ENCODE assay signal across 9 mouse cellular contexts in genomic region chr4:98622996-98623673, GRCm38 (mm10).
DNase-seq lines count a peak whose midpoint lies in the region; ATAC-seq and TF ChIP-seq lines count a peak whose summit lies in the region.
"Had no signal": no experiment of that assay in that cellular context is flagged by ENCODE, and none has a peak within 500 bp of the region (broad histone marks: within the 10 kb centered on the region; RNA-seq: fewer than 3 reads in every experiment).

No protein-coding gene starts in this region.

- H3K36me3 ChIP-seq in heart, embryonic 13.5 days = no peaks in the 10 kb centered on the region
- no peaks in the 10 kb centered on the region for H3K36me3 ChIP-seq in heart, embryonic 11.5 days (ENCODE audit: control insufficient read depth, insufficient read depth, low read length)
- no peaks in the 10 kb centered on the region for H3K36me3 ChIP-seq in forebrain, postnatal 0 days (ENCODE audit: insufficient read depth)
- no peaks in the 10 kb centered on the region for H3K36me3 ChIP-seq in midbrain, embryonic 16.5 days (ENCODE audit: control insufficient read depth, insufficient read depth, low read length)

- peak; percentile 34 for TF ChIP-seq CTCF in forebrain, postnatal 0 days (IDR thresholded peaks at IDR 0.05; ENCODE audit: low read depth)
- TF ChIP-seq CTCF in gastrocnemius, adult 2 months (IDR thresholded peaks at IDR 0.05) = no peak

- no peaks in the 10 kb centered on the region for H3K9me3 ChIP-seq in heart, embryonic 13.5 days
- no peaks in the 10 kb centered on the region for H3K9me3 ChIP-seq in heart, embryonic 11.5 days (replicated peaks; ENCODE audit: control insufficient read depth, low read length)
- no peaks in the 10 kb centered on the region for H3K9me3 ChIP-seq in forebrain, postnatal 0 days (ENCODE audit: low read length)
- no peaks in the 10 kb centered on the region for H3K9me3 ChIP-seq in midbrain, embryonic 16.5 days (replicated peaks; ENCODE audit: control insufficient read depth, low read length, poor library complexity, severe bottlenecking)

- DNase-seq in adipocyte (ENCODE audit: low spot score) = peak; percentile 65
- peak; percentile 20 for DNase-seq in forebrain, postnatal 0 days
- DNase-seq in gastrocnemius, adult 2 months = no peak
- DNase-seq in thymus, postnatal 36 days = no peak
- DNase-seq: adrenal gland, postnatal 36 days had no signal

- H3K4me3 ChIP-seq in heart, embryonic 13.5 days = no peak overlapping the region
- H3K4me3 ChIP-seq in heart, embryonic 11.5 days (ENCODE audit: low read depth, low read length) = no peak overlapping the region
- H3K4me3 ChIP-seq in forebrain, postnatal 0 days (ENCODE audit: low read depth, low read length) = no peak overlapping the region
- H3K4me3 ChIP-seq in midbrain, embryonic 16.5 days (ENCODE audit: low read depth, low read length) = no peak overlapping the region
- H3K4me3 ChIP-seq in gastrocnemius, adult 2 months = no peak overlapping the region

- H3K9ac ChIP-seq in heart, embryonic 13.5 days = 0 out of 2 replicates have a peak overlapping the region, but pooled peaks have one; percentile 39
- H3K9ac ChIP-seq in heart, embryonic 11.5 days (ENCODE audit: low read depth, low read length) = no peak overlapping the region
- H3K9ac ChIP-seq in forebrain, postnatal 0 days = no peak overlapping the region
- no peak overlapping the region for H3K9ac ChIP-seq in midbrain, embryonic 16.5 days (ENCODE audit: low read depth, low read length)

- peak overlapping the region; percentile 57 for H3K27ac ChIP-seq in heart, embryonic 13.5 days (replicated peaks)
- no peak overlapping the region for H3K27ac ChIP-seq in heart, embryonic 11.5 days (ENCODE audit: low read depth, low read length)
- no peak overlapping the region for H3K27ac ChIP-seq in forebrain, postnatal 0 days (ENCODE audit: low read depth, low read length)
- no peak overlapping the region for H3K27ac ChIP-seq in midbrain, embryonic 16.5 days (ENCODE audit: low read length)
- no peak overlapping the region for H3K27ac ChIP-seq in gastrocnemius, adult 2 months

- H3K4me2 ChIP-seq in heart, embryonic 13.5 days = no peak overlapping the region
- no peak overlapping the region for H3K4me2 ChIP-seq in heart, embryonic 11.5 days
- H3K4me2 ChIP-seq in forebrain, postnatal 0 days (ENCODE audit: low read depth) = no peak overlapping the region
- no peak overlapping the region for H3K4me2 ChIP-seq in midbrain, embryonic 16.5 days (ENCODE audit: low read length)

- H3K27me3 ChIP-seq in heart, embryonic 13.5 days (replicated peaks) = no peaks in the 10 kb centered on the region
- H3K27me3 ChIP-seq in heart, embryonic 11.5 days (ENCODE audit: control insufficient read depth, insufficient read depth, low read length) = no peaks in the 10 kb centered on the region
- no peaks in the 10 kb centered on the region for H3K27me3 ChIP-seq in forebrain, postnatal 0 days (ENCODE audit: insufficient read depth, low read length)
- H3K27me3 ChIP-seq in midbrain, embryonic 16.5 days (ENCODE audit: control insufficient read depth, insufficient read depth, low read depth, low read length) = no peaks in the 10 kb centered on the region

- peaks cover 33% of the 10 kb centered on the region for H3K4me1 ChIP-seq in heart, embryonic 13.5 days
- H3K4me1 ChIP-seq in heart, embryonic 11.5 days (ENCODE audit: control insufficient read depth, insufficient read depth, low read length) = no peaks in the 10 kb centered on the region
- no peaks in the 10 kb centered on the region for H3K4me1 ChIP-seq in forebrain, postnatal 0 days (ENCODE audit: insufficient read depth)
- no peaks in the 10 kb centered on the region; the same call in 1 of the 2 replicates for H3K4me1 ChIP-seq in midbrain, embryonic 16.5 days (ENCODE audit: control insufficient read depth, insufficient read depth, low read length)

- intact Hi-C loops in gastrocnemius, adult 2 months (cut with DNase I) = no loop called here

- no peak for ATAC-seq in heart, embryonic 13.5 days (ENCODE audit: extremely low read depth, insufficient number of reproducible peaks, low FRiP score, low TSS enrichment)
- no peak for ATAC-seq in heart, embryonic 11.5 days (replicated peaks; ENCODE audit: insufficient number of reproducible peaks, low FRiP score, low TSS enrichment)
- peak; percentile 47; the same call in 1 of the 2 replicates for ATAC-seq in forebrain, postnatal 0 days
- ATAC-seq in midbrain, embryonic 16.5 days = peak; percentile 53; the same call in 1 of the 2 replicates
- no peak for ATAC-seq in CD4-positive, CD25-positive, alpha-beta regulatory T cell, adult 4 months

- 38% methylated on average over 3 of the region's 3 CpGs for WGBS in heart, embryonic 13.5 days
- WGBS in heart, embryonic 11.5 days (ENCODE audit: insufficient replicate concordance) = 40% methylated on average over 3 of the region's 3 CpGs
- WGBS in forebrain, postnatal 0 days = 24% methylated on average over 3 of the region's 3 CpGs
- WGBS in midbrain, embryonic 16.5 days = 28% methylated on average over 3 of the region's 3 CpGs

Comparison
In these comparisons a context has a peak if more than half of its experiments do, and no peak if none do; other contexts are left out.
1. ATAC-seq: peak in forebrain, postnatal 0 days (single experiment) and midbrain, embryonic 16.5 days (single experiment); none in heart, embryonic 13.5 days (single experiment), heart, embryonic 11.5 days (single experiment) and CD4-positive, CD25-positive, alpha-beta regulatory T cell, adult 4 months (single experiment).
2. DNase-seq: peak in adipocyte (single experiment) and forebrain, postnatal 0 days (single experiment); none in gastrocnemius, adult 2 months (single experiment) and thymus, postnatal 36 days (0 of 2).